In genomic region chr12:76370831-76371571, GRCm38 (mm10) we compare ENCODE assay signal across 8 mouse cellular contexts. TPM values are rescaled to one million over a fixed set of nuclear protein-coding genes. Genes with fewer than 3 reads are reported as not detected.
DNase-seq lines count a peak whose midpoint lies in the region; ATAC-seq lines count a peak whose summit lies in the region.

No protein-coding gene starts in this region.

- no peaks in the 10 kb centered on the region for H3K36me3 ChIP-seq in hindbrain, embryonic 14.5 days (replicated peaks; ENCODE audit: control insufficient read depth, insufficient read depth)

- no peaks in the 10 kb centered on the region for H3K27me3 ChIP-seq in hindbrain, embryonic 14.5 days (ENCODE audit: control insufficient read depth, insufficient read depth, low read length)

- peak overlapping the region; percentile 99 for H3K9ac ChIP-seq in hindbrain, embryonic 14.5 days

- peaks cover 34% of the 10 kb centered on the region for H3K4me1 ChIP-seq in hindbrain, embryonic 14.5 days (replicated peaks; ENCODE audit: control insufficient read depth, insufficient read depth, low read length)

- H3K27ac ChIP-seq in hindbrain, embryonic 14.5 days = peak overlapping the region; percentile 98

- peak overlapping the region; percentile 96 for H3K4me3 ChIP-seq in hindbrain, embryonic 14.5 days (replicated peaks; ENCODE audit: low read length)

- no peaks in the 10 kb centered on the region for H3K9me3 ChIP-seq in hindbrain, embryonic 14.5 days (ENCODE audit: control insufficient read depth, low read length)

- peak; percentile 84 for DNase-seq in Muller cell, postnatal 12 days (ENCODE audit: inconsistent ontology term)
- DNase-seq in cerebellum, adult 9-11 months = peak; percentile 70
- peak; percentile 29 to 46 for DNase-seq in frontal cortex, postnatal 25 days (ENCODE audit: low spot score in 2 of 2)
- DNase-seq in hindbrain, embryonic 14.5 days (ENCODE audit: low spot score) = peak; percentile 67
- DNase-seq in left cerebral cortex, adult 8-10 months (ENCODE audit: low spot score in 2 of 2) = peak; percentile 40 to 63
- peak; percentile 64 for DNase-seq in right cerebral cortex, postnatal 14 days
- DNase-seq in urinary bladder, postnatal 14 days (ENCODE audit: low spot score) = peak; percentile 83

- WGBS in hindbrain, embryonic 14.5 days = under 1% methylated on average over 60 of the region's 63 CpGs

- H3K4me2 ChIP-seq in hindbrain, embryonic 14.5 days (replicated peaks) = peak overlapping the region; percentile 86

- no peak for ATAC-seq in hindbrain, embryonic 14.5 days (ENCODE audit: low FRiP score)
- peak; percentile 39 for ATAC-seq in megakaryocyte, adult 5-6 weeks (ENCODE audit: poor library complexity, severe bottlenecking)

RNA-seq across cellular contexts. Expression of gene Zbtb1, which starts 0.9 kb away (rescaled TPM):
- 4.2 and 4.7 TPM in 2 replicates for polyA plus RNA-seq in hindbrain, embryonic 14.5 days (2014; fragmentation: Nextera tagmentation; extraction: Ambion mirVana)
- total RNA-seq in left cerebral cortex, adult 8-10 months (2022) = 1 to 10 TPM; 5.4 to 6.0 (median 5.6) TPM
- total RNA-seq in megakaryocyte, adult 5-6 weeks (2015) = 8.9 and 11.7 TPM in 2 replicates
- total RNA-seq in megakaryocyte, adult 5-6 weeks (2017) = 9.1 and 10.1 TPM in 2 replicates

RNA-seq across cellular contexts. Expression of gene Zbtb25, which starts 1.6 kb away (rescaled TPM):
- 16.0 and 16.5 TPM in 2 replicates for polyA plus RNA-seq in hindbrain, embryonic 14.5 days (2014; fragmentation: Nextera tagmentation; extraction: Ambion mirVana)
- 10 to 100 TPM; 19.0 to 22.6 (median 20.8) TPM for total RNA-seq in left cerebral cortex, adult 8-10 months (2022)
- 11.9 and 13.5 TPM in 2 replicates for total RNA-seq in megakaryocyte, adult 5-6 weeks (2015)
- total RNA-seq in megakaryocyte, adult 5-6 weeks (2017) = 7.2 and 9.2 TPM in 2 replicates

RNA-seq across cellular contexts. Expression of gene Hspa2, which starts 33.0 kb away (rescaled TPM):
- polyA plus RNA-seq in hindbrain, embryonic 14.5 days (2014; fragmentation: Nextera tagmentation; extraction: Ambion mirVana) = 6.4 and 7.9 TPM in 2 replicates
- total RNA-seq in left cerebral cortex, adult 8-10 months (2022) = 10 to 100 TPM; 52.3 to 62.4 (median 61.0) TPM
- total RNA-seq in megakaryocyte, adult 5-6 weeks (2015) = 1.3 and 2.2 TPM in 2 replicates
- total RNA-seq in megakaryocyte, adult 5-6 weeks (2017) = 4.8 and 6.7 TPM in 2 replicates

RNA-seq across cellular contexts. Expression of gene Akap5, which starts 46.3 kb away (rescaled TPM):
- polyA plus RNA-seq in hindbrain, embryonic 14.5 days (2014; fragmentation: Nextera tagmentation; extraction: Ambion mirVana) = 11.8 and 12.1 TPM in 2 replicates
- total RNA-seq in left cerebral cortex, adult 8-10 months (2022) = 10 to 100 TPM; 87.0 to 91.3 (median 88.8) TPM
- total RNA-seq in megakaryocyte, adult 5-6 weeks (2015) = not detected in 2 replicates
- total RNA-seq in megakaryocyte, adult 5-6 weeks (2017) = 0.08 and 0.15 TPM in 2 replicates

RNA-seq across cellular contexts. Expression of gene Ppp1r36, which starts 46.3 kb away (rescaled TPM):
- 1.8 and 2.6 TPM in 2 replicates for polyA plus RNA-seq in hindbrain, embryonic 14.5 days (2014; fragmentation: Nextera tagmentation; extraction: Ambion mirVana)
- 1 to 10 TPM in 3 of 4 experiments, under 1 TPM in 1; 0.74 to 2.7 (median 1.8) TPM for total RNA-seq in left cerebral cortex, adult 8-10 months (2022)
- total RNA-seq in megakaryocyte, adult 5-6 weeks (2015) = 0.58 TPM in 1 of 2 replicates, not detected in the other
- 0.18 TPM in 1 of 2 replicates, not detected in the other for total RNA-seq in megakaryocyte, adult 5-6 weeks (2017)

Comparison
In these comparisons a context has a peak if more than half of its experiments do, and no peak if none do; other contexts are left out.
1. RNA of gene Hspa2, which starts 33.0 kb away (total RNA-seq): 52.3 to 62.4 TPM in left cerebral cortex, adult 8-10 months; 1.3 to 6.7 TPM in megakaryocyte, adult 5-6 weeks; every median in the first group is over 4 times any median in the second.
2. Peak in every context shown above with its lines, with median percentiles within 50 percentile points of each other: DNase-seq.